Mouse (Mus musculus): ENCODE data around the gene Has3.

Has3 gene

DNA sequence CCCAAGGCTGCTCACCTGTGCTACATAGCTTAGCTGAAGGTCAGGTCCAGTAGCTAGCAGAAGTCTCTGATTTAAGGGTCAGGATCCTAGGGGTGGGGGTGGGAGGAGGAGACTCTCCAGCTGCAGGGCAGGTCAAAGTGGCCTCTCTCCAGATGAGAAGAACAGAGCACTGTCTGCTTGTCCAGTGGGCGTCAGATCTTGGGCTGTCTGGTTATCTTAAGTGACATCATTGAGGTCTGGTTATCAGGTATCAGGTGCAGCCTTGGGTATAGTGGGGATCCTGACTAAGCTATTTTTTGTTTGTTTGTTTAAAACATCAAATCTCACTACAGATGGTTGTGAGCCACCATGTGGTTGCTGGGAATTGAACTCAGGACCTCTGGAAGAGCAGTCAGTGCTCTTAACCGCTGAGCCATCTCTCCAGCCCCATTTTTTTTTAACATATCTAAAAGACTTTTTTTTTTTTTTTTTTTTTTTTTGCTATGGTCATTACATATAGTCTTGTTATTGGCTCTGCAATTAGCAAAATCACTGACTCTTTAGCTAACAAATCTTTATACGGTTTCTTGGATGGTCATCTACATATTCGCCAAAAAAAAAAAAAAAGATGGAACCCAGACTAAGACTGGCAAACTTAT lies 63.6 kb downstream of the Has3 start:
- DNase-seq (ENCODE audit: low read depth, low spot score), result no peak
- no peaks in the 10 kb centered on the region; the same call in 1 of the 2 replicates for H3K27me3 ChIP-seq (ENCODE audit: control insufficient read depth, insufficient read depth, low read length, poor library complexity, severe bottlenecking)
- H3K36me3 ChIP-seq (ENCODE audit: control insufficient read depth, insufficient read depth, low read length, poor library complexity, severe bottlenecking), result no peaks in the 10 kb centered on the region
